Mouse (Mus musculus) right cerebral cortex, adult 2 months (tissue): ENCODE results near the gene Pld1.
"Not testable (repeated sequence)": the region's sequence is repeated elsewhere in the genome, so short reads cannot be mapped to it uniquely, and the experiment has no call there.

ENCODE experiments used
- DNase-seq, 2 experiments: peaks; one replicate each; pipeline ENCODE4 v3.0.0; 2021 to 2022; ENCODE audit warnings: low spot score in 2 of 2

Pld1 gene

DNA sequence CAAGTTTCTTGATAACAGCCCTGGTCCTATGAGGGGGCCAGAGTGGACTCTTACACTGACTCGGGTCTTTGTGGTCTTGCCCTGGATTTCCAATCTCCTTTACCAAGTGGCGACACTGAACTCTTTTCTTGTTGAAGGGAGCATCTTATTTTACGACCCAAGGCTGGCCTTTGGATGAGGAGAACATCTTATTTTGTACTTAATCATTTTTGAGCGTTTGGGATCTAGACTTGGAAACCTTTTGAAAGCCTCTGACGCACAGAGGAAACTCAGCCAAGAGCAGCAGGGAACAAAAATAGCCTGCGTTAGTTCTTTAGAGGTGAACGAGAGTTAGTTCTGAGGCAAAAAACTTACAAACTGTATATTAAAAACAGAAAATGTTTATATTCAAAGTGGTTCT lies 4.5 kb downstream of the Pld1 start:
- DNase-seq: no peak

DNA sequence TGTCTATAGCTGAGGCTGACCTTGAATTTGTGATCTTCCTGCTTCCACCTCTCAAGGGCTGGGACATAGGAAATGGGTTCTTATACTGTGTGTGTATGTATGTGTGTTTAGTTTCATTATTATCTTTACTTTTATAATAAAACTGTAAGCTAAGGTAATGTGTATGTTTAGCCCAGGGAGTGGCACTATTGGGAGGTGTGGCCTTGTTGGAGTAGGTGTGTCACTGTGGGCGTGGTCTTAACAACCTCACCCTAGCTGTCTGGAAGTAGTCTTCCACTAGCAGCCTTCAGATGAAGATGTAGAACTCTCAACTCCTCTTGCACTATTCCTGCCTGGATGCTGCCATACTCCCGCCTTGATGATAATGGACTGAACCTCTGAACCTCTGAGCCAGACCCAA lies 6.9 kb downstream of the Pld1 start:
- not testable (repeated sequence) for DNase-seq

DNA sequence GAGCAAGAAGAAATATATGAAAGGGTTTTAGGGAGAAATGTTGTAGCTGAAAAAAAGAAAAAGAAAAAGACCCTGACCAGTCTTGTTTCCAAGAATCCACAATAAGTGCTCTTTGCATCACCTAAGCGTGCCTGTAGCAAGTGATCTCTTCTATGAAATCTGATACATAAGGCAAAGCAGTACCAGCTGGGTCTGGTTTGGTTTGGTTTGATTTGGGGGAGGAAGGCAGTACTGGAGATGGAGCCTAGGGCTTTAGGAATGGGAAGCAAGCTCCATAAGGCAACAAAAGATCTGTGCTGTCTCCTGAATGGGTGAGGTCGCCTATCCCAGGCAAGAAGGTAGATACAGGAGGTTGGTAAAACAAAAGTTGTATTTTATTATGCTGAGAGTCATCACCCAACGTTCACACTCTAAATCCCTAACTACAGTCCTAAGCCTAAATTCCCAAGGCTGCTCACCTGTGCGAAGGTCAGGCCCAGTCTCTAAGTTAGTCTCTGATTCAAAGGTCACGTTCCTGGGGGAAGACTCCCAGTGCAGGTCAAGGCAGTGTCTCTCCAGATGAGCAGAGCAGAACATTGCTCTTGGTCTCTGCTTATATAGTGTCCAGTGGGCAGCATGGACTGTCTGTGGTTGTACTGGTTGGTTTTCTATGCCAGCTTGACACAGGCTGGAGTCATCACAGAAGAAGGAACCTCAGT lies 10.8 kb downstream of the Pld1 start:
- no peak for DNase-seq

DNA sequence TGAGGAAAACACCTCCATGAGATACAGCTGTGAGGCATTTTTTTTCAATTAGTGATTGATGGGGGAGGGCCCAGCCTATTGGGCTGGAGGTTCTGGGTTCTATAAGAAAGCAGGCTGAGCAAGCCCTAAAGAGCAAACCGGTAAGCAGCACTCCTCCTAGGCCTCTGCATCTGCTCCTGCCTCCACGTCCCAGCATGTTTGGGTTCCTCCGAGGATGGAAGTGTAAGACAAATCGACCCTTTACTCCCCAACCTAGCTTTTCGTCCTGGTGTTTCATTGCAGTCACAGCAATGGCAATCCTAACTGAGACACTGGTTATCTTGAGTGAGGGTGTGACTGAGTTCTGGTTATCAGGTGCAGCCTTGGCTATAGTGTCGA lies 11.4 kb downstream of the Pld1 start:
- no peak for DNase-seq

DNA sequence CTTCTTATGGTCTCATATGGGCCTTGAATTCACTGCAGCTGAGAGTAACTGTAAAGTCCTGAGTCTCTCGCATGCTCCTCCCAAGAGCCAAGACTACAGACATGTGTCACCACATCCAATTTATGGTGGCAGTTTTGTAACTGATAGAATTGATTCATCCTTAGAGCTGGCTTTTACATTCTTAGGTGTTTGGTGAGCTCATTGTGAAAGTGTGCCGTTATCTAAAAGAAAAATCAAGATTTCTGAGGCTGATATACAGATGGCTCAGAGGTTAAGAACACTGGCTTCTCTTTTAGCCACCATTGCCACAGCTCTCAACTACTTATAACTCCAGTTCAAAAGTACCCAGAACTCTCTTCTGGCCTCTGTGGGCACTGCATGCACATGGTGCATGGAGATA lies 12.2 kb downstream of the Pld1 start:
- DNase-seq: no peak

DNA sequence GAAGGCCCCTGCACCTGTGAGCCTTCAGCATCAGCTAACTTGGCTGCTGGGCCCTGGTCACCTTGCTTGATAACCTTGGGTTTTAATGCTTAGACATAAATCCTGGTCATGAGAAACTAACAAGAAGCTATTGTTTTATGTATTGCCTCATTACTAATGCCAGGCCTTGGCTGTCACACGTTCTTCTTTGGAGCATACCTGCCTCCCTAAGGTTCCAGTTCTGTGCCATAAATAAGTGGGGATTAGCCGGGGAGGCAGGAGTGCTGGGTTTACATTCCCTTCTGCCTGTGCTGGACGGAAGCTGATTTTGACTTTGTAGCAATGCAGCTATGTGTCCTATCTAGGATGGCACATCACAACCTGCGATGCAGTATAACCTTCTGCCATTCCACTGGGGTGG lies 13.2 kb downstream of the Pld1 start:
- no peak for DNase-seq

DNA sequence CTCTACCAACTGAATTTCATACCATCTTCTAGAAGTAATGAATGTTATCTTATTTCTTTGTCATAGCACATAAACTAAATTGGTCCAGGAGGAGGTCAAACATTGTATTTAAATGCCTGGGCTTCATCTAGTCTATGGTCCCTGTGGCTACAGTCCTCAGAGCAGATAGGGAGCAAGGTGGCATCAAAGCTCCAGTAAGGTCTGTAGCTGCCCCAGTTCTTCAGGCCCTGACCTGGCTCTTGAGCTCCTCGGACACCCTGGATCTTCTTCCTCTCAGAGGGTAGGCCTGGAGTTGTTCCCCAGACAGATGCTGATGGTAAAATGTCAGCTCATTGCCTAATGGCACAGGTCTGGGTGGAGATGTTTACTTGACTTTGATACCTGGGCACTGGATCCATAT lies 17.5 kb downstream of the Pld1 start:
- no peak for DNase-seq

DNA sequence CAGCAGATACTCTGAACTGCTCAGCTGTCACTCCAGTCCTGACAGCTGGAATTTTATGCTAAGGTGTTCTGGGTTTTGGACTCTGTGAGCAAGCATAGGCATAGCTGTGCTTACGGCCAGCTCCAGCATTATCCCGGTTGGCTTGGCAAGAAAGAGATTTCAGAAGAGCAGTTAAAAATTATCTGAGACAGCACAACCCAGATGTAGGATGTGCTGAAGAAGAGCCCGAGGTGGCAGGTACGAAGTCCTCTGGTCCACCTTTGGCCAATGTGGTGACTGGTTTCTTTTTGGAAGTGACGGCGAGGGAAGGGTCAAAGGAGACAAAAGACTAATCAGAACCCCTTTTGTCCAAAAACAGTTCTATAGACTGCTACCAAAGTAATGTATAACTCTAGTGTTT lies 20.7 kb downstream of the Pld1 start:
- DNase-seq: no peak

DNA sequence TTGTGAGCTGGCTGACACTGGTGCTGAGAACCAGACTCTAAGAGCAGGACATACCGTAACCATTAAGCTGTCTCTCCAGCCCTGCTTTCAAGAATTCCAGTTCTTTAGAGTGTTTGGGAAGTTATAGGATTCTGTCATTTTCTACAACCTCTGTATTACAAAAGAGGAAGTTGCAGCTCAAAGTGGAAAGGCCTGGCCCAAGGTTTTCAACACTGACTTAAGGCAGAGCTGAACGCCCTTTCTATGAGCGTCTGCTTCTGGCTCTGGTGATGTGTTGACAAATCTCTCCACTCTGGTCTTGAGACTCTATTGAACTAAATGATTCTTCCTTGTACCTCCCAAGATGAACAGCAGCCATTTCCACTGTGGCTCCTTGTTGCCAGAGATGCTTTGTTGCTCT lies 22.7 kb downstream of the Pld1 start:
- DNase-seq: no peak

DNA sequence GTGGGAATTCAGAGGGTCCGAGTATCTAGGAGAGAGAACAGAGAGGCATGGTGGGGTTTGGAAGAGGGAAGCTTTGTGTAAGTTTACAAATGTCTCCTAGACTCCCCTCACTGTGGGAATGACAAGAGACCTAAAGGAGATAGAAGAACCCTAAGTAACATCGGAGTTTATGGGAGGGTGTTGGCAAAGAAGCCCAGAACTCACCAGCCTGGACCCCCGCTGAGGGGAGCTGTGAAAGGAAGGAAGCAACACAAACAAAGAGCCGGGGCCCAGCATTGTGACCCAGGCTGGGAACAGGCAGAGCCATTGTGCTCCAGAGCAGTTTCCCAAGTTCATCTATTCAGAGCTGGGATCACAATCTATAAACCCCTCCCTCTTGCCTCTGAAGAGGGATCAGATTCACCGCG lies 25.3 kb downstream of the Pld1 start:
- no peak for DNase-seq

DNA sequence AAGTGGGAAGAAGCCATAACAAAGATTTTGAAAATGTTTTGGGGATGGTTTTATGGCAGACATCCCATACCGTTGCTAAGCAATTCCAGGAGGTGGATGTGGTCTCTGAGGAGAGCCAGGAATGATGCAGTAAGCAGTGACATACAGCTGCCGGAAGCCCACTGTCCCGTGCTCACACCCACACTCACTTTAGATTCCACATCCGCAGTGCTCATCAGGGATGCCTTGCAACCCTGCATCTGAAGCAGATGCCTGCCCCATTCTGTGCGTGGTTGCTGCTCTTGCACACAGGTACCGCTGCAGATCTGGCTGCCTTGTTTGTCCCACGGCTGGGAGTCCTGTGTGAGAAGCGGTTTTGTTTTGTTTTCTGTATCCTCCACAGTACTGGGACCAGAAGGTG lies 30.2 kb downstream of the Pld1 start:
- DNase-seq: peak; percentile 64 to 68

DNA sequence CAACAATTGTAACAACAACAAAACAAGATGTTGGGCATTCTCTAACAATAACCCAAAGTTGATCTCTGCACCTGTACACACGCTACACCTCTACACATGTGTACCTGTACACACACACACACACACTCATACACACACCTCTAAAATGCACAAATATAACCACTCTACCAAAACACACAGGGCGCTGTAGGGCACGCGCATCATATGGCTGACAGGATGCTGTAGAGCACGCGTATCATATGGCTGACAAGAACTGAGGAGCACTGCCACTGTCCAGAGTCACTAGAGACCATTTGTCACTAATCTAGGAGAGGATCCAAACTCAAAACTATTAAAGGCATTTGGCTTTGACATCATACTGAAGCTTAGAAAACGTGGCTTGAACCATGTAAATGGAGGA lies 35.4 kb downstream of the Pld1 start:
- no peak for DNase-seq

DNA sequence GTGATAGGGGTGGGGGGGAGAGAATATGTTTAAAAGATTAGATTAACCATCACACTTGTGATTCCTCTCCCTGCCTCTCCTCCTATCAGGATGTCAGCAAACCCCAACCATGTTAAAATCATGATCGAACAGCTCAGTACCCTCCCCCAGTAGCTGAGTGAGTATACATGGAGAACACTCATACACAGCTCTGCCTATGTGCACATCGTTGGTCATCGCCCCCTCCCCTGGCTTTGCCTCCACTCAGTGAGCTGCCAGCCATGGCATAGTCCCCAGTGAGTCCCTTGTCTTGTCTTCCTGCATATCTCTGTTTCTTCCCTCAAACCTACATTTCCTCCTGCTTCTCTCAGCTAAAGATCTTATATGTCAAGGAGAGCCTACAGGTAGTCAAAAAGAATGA lies 36.5 kb downstream of the Pld1 start:
- DNase-seq: no peak

DNA sequence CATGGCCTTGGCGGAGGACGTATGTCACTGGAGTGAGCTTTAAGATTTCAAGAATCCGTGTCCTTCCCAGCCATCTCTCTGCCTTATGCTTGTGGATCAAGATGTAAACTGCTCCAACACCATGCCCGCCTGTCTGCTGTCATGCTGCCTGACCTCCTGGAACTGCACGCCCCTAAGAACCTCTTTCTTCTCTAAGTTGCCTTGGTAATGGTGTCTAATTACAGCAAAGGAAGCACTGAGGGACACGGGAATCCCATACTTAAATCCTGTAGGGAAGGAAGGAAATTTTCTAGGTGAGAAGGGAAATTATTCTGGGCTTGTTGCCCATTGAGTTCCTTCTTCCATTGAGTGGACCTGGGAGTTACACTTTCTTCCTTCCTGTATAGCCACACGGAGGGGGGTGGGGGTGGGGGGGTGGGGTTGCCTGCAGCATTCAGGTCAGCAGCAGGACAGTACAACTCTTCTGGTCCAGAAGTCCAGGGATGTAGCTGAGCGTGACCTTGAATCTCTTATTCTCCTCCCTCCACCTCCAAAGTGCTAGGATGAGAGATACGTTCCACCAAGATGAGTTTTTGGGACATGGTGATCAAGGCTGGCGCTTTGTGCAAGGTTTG lies 38.5 kb downstream of the Pld1 start:
- DNase-seq: no peak

DNA sequence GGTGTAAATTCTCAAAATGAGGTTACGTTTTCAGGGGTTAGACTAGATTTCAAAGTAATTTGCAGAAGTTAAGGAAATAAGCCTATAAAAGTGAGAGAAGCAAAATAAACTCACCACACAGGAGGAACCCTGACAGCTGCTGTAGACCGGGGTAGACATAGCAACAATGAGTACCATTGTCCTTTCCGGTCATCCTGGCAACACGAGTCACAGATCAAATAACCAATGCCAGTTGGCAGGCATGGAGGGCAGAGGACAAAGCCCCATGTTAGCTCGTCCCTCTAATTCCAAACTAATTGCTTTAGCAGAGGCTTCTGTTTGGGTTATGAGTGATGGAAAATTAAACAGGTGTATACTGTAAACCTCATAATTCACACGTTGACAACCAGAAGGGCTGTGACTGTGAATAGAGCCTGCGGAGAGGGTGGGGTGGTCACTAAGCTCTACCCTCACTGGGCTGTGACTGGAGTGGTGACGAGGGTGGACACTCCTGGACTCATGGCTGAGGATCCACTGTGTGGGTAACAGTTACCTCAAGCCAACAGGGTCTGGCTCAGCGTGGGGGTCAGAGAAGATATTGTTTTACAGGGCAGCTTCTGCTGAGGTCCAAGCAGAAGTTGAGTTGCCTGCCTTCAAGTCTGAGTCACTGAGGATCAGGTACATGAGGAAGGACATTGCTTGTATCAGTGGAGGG lies 39.7 kb downstream of the Pld1 start:
- DNase-seq: no peak

DNA sequence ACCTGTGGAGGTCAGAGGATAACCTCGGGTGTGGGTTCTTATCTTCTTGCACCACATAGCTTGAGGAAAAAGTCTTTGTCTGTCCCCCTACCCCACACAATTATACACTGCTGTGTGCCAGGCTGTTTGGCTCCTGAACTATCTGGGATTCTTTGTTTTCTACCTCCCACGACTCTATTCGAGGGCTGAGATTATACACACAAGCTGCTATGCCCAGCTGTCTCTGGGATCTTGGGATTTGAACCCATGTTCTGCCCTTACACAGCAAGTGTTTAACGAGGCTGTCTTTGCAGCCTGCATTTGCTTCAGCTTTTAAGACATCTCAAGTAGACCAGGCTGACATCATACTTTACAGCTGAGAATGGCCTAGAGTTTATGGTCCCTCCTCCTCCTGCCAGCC lies 43.1 kb downstream of the Pld1 start:
- no peak for DNase-seq

DNA sequence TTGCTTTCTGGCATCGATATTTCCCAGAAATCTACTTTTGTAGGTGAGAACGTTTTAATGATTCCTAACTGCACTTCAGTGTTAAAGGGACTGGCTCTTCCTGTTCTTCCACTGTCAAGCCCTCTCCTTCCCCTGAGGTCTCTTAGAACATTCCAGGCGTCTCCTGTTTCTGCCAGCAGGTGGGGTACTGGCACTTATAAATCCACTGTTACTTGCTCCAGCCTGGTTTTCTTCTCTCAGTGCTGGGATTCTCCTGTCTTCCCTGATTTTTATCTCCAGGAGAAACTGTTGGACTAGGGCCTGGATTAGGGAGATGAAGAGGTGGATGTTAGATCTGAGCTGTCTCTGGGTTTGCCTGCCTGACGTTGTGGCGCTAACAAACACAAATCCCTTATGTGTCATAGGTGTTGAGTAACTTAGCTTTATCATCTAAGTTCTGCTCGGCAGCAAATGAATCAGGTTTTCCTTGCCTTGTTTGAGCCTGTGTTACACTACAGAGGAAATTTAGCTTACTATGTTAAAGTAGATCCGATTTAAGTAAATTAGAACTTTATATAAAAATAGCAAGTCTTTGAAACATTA lies 44.0 kb downstream of the Pld1 start:
- peak; percentile 86 to 90 for DNase-seq

DNA sequence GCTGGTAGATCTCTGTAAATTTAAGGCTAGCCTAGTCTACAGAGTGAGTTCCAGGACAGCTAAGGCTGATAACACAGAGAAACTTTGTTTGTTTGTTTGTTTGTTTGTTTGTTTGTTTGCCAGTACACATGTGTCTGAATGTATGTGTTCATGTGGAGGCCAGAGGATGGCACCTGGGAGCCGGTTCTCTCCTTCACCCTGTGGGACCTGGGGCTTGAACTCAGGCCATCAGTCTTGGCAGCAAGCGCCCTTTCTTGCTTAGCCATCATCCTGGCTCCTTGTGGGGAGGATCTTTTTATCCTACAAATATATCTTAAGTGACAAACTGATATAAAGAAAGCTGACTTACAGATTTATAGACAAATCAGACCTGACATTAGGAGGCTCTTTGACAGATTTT lies 44.8 kb downstream of the Pld1 start:
- DNase-seq: no peak

DNA sequence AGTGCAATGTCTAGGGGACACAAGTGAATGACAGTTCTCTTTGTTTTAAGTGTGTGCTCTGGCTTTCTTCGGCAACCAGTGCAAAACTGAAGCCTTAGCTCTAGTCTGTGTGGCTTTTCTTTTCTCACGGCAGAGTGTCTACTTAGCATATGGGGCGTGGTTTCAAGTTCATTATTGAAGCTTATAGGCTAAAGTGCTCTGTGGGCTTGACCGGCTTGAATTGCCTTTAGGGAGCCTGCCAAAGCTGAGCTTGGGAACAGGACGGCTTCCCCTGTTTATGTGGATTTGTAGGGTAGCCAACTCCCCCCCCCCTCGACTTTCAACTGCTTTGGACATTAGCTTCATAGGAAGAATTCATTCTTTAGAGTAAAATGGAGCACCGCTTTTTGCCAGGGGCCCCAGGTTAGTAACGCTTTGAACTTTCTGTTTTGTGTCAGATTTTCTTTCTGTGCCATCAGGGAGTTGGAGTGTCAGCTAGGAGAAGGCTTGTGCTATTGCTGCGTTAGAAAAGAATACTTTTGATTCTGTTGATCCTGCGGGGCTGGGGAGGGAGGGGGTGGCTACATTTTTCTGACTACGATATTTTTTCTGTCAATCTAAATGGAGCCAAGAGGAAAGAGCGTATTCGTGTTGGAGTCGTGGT lies 45.6 kb downstream of the Pld1 start:
- peak; percentile 22 to 35 for DNase-seq

DNA sequence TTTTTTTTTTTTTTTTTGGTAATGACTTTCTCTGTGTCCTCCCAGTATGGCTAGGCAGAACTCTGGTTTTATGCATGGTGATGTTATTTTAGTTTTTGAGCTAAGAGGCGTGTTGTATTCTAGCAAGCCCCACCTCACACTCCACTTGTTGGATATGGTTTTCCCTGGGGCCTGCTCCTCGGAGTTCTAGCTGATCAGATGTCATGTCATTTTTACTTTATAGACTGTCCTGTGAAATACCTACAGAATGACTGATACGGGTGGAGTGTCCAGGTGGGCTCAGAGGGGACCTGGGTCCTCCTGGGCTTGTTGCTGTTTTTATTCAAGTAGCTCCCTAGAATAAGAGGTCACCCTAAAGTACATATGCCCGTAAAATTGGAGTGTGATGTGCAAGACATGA lies 46.1 kb downstream of the Pld1 start:
- DNase-seq: no peak

DNA sequence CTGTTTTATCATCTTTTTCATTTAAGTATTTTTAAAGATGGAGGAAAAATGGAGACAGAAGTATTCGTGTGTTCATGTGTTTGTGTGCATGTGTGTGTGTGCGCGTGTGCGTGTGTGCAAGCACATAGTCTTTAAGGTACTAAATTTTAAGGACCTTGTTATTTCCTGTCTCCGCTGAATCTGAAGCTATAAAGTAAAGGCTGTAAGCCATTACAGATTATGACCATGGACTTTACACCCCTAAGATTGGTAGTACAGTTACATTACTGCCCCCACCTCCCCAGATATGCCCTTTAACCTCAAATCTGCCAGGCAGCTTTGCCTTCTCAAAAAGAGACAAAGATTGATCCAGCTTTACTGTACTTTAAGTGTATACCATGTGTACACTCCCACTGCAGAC lies 46.8 kb downstream of the Pld1 start:
- no peak for DNase-seq

DNA sequence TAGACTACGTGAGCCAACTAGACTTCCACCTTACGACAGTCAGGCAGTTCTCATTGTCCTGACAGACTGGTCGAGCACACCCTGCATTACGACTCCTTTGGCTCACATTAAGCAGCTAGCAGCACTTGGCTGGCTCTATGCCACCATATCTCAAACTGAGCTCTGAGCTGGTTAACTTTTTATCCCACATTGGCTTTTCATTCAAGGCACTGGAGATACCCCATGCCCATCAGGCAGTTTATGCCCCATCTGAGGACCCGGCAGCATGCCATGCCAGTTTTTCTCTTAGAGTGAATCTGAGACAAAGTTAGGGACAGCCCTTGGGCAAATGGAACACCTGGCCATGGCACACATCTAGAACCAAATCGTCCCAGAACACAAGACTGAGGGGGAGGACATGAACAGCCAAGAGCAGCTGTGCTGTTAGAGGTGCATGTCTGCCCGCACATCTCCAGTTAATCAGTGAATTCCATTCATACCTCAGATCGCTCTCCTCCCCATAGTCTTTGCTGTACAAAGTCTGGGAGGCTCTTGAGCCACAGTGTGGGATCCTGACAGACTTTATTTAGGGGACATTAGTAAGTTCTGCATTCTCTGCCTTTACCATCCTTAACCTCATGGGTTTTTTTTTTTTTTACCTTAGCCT lies 49.5 kb downstream of the Pld1 start:
- no peak for DNase-seq
